Mouse (Mus musculus) limb, embryonic 13.5 days (tissue): ENCODE measurements around the gene Slc8a2. TPM values are rescaled to one million over a fixed set of nuclear protein-coding genes. Genes with fewer than 3 reads are reported as not detected.

Source experiments
- ATAC-seq: fragments of 200-750 bp; cut with Nextera tagmentation; 2 replicates; pipeline ENCODE4 v1.8.0; 2017; ENCODE audit warnings: low read depth, moderate number of reproducible peaks, moderate TSS enrichment; ENCODE audit not compliant: low FRiP score
- H3K27ac ChIP-seq: fragments of 300-500 bp; sonication (generic); 2 replicates; pipeline ENCODE4 v1.5.1; 2015; ENCODE audit warnings: inconsistent platforms, mild to moderate bottlenecking, moderate library complexity
- H3K27me3 ChIP-seq: fragments of 300-500 bp; sonication (generic); 2 replicates; pipeline ENCODE4 v1.6.1; 2015; ENCODE audit warnings: mild to moderate bottlenecking, inconsistent platforms
- H3K36me3 ChIP-seq: fragments of 300-500 bp; sonication (generic); 2 replicates; pipeline ENCODE4 v1.6.1; 2015; ENCODE audit warnings: inconsistent platforms, mild to moderate bottlenecking, moderate library complexity
- H3K4me1 ChIP-seq: fragments of 300-500 bp; sonication (generic); 2 replicates; pipeline ENCODE4 v1.6.1; 2015; ENCODE audit warnings: inconsistent platforms
- H3K4me2 ChIP-seq: fragments of 300-500 bp; sonication (generic); replicated peaks from 2 replicates; pipeline ENCODE4 v1.6.1; 2015; ENCODE audit warnings: inconsistent platforms, mild to moderate bottlenecking, moderate library complexity
- H3K4me3 ChIP-seq: fragments of 300-500 bp; sonication (generic); 2 replicates; pipeline ENCODE4 v1.5.1; 2015; ENCODE audit warnings: moderate library complexity, mild to moderate bottlenecking, inconsistent platforms
- H3K9ac ChIP-seq: fragments of 300-500 bp; sonication (generic); 2 replicates; pipeline ENCODE4 v1.6.1; 2015; ENCODE audit warnings: mild to moderate bottlenecking, inconsistent platforms
- H3K9me3 ChIP-seq: fragments of 300-500 bp; sonication (generic); 2 replicates; pipeline ENCODE4 v1.6.1; 2016; ENCODE audit warnings: inconsistent platforms
- WGBS: fragments of 180-500 bp; shearing (Covaris S2); methylation state at CpG from one replicate; pipeline ENCODE4 v1.1.7; 2015; 5-methylcytosine and 5-hydroxymethylcytosine counted together
- polyA plus RNA-seq: library from polyadenylated mRNA; unstranded; fragments of >200 nt; fragmentation: Nextera tagmentation; extraction: Ambion mirVana; gene quantifications from 2 replicates; pipeline ENCODE4 v1.2.1, GENCODE M21; 2015

Slc8a2 gene
- polyA plus RNA-seq, 1 experiment from 2014 or later = 0.28 TPM

DNA sequence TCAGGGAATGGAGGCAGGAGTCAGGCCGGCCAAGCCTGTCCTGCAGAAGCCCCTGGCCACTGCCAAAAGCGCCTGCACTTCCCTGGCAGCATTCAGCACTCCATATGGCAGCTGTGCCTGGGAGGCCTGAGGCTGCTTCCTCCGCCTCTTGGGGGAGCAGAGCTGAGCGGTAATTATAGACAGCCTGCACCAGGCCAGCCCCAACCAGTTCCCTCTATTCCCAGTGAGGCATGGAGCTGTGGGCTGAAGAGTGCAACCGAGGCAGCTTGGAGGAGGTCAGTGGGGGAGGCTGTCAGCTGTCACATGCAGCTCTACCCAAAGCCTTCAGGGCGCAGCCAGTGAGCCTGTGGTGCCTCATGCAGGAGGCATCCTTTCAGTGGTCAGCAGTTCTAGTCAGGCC lies 25.9 kb upstream of the Slc8a2 start:
- Histone ChIP-seq H3K4me2 (no peak overlapping the region), H3K4me3 (no peak overlapping the region), H3K27ac (no peak overlapping the region), H3K36me3 (peaks cover 63% of the 10 kb centered on the region), H3K9me3 (no peaks in the 10 kb centered on the region), H3K27me3 (no peaks in the 10 kb centered on the region), H3K4me1 (peaks cover 22% of the 10 kb centered on the region), H3K9ac (0 out of 2 replicates have a peak overlapping the region, but pooled peaks have one; percentile 31)
- no peak for ATAC-seq
- 68% methylated on average over 6 of the region's 6 CpGs for WGBS

DNA sequence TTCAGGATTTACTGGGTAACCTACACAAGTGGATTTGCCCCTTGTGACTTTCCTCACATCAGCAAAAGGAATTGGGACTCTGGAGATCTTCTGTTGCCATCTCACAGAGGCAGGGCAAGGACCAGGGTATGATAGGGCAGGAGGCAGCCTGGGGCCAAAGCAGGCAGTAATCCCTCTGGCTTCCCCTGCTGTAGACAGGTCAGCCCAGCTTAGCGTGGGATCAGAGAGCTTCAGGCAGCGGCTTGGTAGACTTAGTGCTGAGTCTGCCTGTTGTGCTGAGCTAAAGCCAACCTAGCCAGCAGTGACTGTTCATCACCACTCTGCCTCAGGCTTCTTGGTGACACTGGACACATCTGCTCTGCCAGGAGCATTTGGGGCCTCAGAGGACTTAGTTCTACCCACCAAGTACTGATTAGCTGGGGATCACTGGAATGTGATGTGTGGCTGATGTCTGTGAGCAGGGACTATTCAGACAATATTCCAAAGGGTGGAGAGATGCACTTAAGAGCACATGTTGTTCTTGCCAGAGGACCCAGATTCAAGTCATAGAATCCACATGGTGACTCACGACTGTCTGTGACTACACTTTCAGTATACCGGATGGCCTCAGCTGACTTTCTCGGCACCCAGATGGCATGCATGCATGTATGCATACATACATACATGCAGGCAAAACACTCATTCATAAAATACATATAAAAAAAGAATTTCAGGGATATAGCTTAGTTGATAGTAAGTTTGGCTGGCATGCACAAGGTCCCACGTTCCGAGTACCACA lies 24.8 kb upstream of the Slc8a2 start:
- H3K36me3 ChIP-seq = peaks cover 74% of the 10 kb centered on the region
- H3K27ac ChIP-seq = no peak overlapping the region
- H3K4me2 ChIP-seq = no peak overlapping the region
- no peak overlapping the region for H3K9ac ChIP-seq
- H3K27me3 ChIP-seq = no peaks in the 10 kb centered on the region
- WGBS = 95% methylated on average over 7 of the region's 7 CpGs
- no peaks in the 10 kb centered on the region for H3K9me3 ChIP-seq
- peaks cover 13% of the 10 kb centered on the region for H3K4me1 ChIP-seq
- ATAC-seq = no peak
- no peak overlapping the region for H3K4me3 ChIP-seq

DNA sequence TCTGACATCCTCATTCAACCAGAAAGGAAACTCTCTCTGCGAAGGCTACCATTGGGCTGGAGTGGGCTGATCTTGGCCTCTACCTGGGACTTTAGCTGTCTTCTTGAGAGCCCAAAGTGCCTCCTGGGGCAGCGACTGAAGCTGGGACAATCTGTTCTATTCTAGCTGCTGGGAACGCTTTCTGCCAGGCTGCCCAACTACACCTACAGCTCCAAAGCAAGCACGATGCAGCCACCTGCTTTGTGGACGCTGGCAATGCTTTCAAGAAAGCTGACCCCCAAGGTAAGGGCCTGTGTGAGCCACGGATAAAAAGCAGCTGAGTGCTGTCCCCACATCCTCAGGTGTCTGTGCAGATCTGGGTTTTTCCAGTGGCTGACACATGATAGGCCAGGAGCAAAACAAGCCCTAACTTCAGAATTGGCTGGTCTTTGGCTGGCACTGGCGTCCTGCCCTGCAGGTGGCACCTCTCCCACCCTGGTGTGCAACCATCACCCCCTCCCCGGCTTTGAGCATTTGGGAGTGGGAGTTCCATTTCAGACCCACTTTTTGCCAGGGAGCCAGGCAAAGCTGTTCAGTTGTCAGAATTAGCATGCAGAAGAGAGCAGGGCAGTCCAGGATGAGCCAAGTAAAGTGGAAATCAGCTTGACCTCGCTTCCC lies 20.6 kb upstream of the Slc8a2 start:
- H3K36me3 ChIP-seq = peaks cover 85% of the 10 kb centered on the region
- no peak overlapping the region for H3K9ac ChIP-seq
- no peak overlapping the region for H3K4me3 ChIP-seq
- no peak overlapping the region for H3K4me2 ChIP-seq
- ATAC-seq = no peak
- no peaks in the 10 kb centered on the region for H3K4me1 ChIP-seq
- H3K27ac ChIP-seq = no peak overlapping the region
- H3K27me3 ChIP-seq = no peaks in the 10 kb centered on the region
- no peaks in the 10 kb centered on the region for H3K9me3 ChIP-seq
- 88% methylated on average over 9 of the region's 9 CpGs for WGBS

DNA sequence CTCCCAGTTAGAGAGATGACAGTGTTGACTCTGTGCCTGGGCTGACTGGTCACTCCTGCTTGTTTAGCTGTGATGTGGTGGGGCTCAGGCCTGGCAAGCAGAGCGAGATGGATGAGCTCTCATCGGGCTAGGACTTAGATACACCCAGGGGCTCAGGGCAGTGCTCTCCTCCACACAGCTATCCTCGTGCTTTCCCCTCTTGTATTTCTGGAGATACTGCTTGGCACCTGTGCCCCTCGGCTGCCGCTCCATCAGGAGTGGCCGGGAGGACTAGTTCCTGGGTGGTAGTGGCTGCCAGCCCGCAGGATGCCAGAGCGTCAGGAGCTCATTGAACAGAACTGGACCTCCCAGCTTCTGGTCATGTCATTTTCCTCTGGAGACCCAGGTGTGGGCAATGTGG lies 19.5 kb upstream of the Slc8a2 start:
- H3K9me3 ChIP-seq = no peaks in the 10 kb centered on the region
- 92% methylated on average over 8 of the region's 8 CpGs for WGBS
- H3K4me1 ChIP-seq = no peaks in the 10 kb centered on the region
- H3K27me3 ChIP-seq = no peaks in the 10 kb centered on the region
- peaks cover 87% of the 10 kb centered on the region for H3K36me3 ChIP-seq
- H3K4me3 ChIP-seq = no peak overlapping the region
- no peak for ATAC-seq
- H3K4me2 ChIP-seq = no peak overlapping the region
- no peak overlapping the region for H3K27ac ChIP-seq
- no peak overlapping the region for H3K9ac ChIP-seq

DNA sequence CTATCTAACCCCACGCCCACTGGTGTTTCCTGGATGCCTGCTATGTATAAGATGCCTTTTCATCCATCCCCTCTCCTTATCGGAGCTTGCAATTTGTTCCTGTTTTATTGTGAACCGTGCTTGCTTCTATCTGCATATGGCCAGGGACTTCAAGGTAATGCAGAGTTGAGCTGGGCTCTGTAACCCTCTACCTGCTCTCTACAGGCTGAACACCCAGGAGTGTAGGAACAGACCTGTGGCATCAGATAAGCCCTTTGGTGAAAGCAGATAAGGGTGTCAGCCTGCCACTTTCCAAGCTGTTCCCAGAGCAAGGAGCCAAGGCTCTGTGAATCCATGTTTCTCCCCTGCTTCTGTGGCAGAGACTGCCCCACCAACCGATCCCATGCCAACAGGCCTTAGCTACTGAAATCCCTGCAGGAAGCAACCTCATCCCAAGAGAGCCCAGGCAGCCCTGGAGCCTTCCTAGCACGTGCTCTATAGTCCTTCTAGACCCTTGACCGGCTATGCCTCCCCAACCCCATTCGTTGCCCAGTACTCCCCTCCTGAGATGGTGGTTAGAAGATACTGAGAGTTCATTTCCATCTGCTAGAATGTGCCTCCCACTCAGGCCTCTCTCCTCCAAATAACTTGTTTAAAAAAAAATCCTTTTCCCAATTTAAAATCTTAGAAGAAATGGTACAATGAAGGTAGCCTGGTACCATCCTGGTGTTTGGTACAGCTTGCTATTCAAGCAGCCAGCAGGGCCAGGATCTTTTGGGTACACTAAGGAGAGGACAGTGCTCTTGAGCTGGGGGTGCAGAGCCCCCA lies 18.1 kb upstream of the Slc8a2 start:
- H3K27me3 ChIP-seq = no peaks in the 10 kb centered on the region
- H3K9me3 ChIP-seq = no peaks in the 10 kb centered on the region
- no peak overlapping the region for H3K4me2 ChIP-seq
- WGBS = 94% methylated on average over 7 of the region's 7 CpGs
- no peaks in the 10 kb centered on the region for H3K4me1 ChIP-seq
- no peak overlapping the region for H3K9ac ChIP-seq
- H3K27ac ChIP-seq = no peak overlapping the region
- ATAC-seq = no peak
- no peak overlapping the region for H3K4me3 ChIP-seq
- H3K36me3 ChIP-seq = peaks cover 93% of the 10 kb centered on the region

DNA sequence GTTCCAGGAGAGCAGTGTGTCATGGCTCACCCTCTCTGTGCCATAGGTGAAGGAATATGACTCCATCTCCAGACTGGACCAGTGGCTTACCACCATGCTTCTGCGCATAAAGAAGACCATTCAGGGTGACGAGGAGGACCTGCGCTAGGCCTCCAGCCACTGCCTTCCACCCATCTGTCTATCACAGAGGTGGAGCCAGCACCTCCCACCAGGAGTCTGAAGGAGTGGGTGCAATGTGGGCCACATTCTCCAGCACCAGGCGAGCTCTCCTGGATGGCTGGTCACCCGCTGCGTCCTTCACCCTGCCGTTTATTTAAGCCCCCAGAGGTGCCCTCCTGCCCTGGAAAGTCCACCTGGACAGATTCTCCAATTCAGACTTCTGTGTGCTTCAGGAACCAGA lies 13.2 kb upstream of the Slc8a2 start:
- ATAC-seq = no peak
- no peaks in the 10 kb centered on the region for H3K27me3 ChIP-seq
- 92% methylated on average over 7 of the region's 7 CpGs for WGBS

DNA sequence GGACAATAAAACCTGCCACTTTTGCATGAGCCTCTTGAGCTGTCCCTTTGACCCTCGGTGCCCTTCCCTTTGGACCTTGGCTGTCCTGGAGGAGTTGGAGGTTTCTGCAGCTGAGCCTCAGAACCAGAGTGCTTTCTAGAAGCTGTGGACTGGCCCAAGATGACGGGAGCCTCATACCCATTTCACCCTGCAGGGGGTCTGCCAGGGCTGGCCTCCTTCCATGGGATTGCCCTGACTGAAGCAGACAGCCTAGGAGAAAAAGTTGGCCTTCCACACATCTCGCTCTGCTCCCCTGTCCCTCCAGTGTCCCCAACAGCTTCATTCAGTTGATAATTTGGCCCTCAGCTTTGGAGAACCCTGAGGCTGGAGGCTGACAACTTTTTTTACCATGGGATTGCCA lies 12.5 kb upstream of the Slc8a2 start:
- 88% methylated on average over 3 of the region's 3 CpGs for WGBS
- H3K4me3 ChIP-seq = no peak overlapping the region
- H3K9me3 ChIP-seq = no peaks in the 10 kb centered on the region
- H3K27ac ChIP-seq = no peak overlapping the region
- no peaks in the 10 kb centered on the region for H3K27me3 ChIP-seq
- H3K4me1 ChIP-seq = peaks cover 10% of the 10 kb centered on the region
- no peak for ATAC-seq
- H3K9ac ChIP-seq = no peak overlapping the region
- peaks cover 60% of the 10 kb centered on the region for H3K36me3 ChIP-seq
- H3K4me2 ChIP-seq = no peak overlapping the region

More for the DNA sequence above, 13.2 kb upstream of the Slc8a2 start:
- H3K36me3 ChIP-seq = peaks cover 66% of the 10 kb centered on the region
- H3K27ac ChIP-seq = no peak overlapping the region
- H3K4me3 ChIP-seq = no peak overlapping the region
- H3K9me3 ChIP-seq = no peaks in the 10 kb centered on the region
- H3K4me2 ChIP-seq = no peak overlapping the region
- peaks cover 10% of the 10 kb centered on the region for H3K4me1 ChIP-seq
- no peak overlapping the region for H3K9ac ChIP-seq

DNA sequence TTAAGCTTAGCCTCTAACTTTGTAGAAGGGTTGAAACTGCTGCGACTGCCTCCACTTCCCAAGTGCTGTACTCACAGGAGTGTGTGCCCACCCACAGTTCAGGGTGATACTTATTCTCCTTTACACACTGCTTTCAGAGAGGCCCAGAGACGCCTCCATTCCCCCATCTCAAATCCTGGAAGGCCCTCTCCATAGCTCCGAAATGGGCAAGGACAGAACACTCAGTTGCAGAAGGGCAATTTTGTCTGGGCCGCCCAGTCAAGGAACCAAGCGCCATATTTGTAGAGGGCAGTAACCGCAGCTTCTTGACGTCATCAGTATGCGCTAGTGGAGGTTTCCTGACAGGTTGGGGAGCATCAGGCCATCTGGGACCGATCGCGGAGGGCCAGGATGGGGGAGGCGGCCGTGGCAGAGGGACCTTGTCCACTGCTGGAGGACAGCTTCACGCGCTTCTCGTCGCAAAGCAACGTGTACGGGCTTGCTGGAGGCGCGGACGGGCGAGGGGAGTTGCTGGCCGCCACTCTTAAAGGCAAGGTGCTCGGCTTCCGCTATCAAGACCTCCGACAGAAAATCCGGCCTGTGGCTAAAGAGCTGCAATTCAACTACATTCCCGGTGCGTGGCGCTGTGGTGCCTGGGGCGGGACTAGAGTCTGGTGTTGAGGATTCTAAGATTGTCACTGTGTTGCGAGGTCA lies 9.9 kb upstream of the Slc8a2 start, which contains the start of gene Kptn:
TSS of gene Kptn (plus strand) at position 327 of the 693 bp plus-strand sequence.
- Histone ChIP-seq H3K27me3 (no peaks in the 10 kb centered on the region), H3K9ac (peak within 1 kb of the TSS; percentile 77), H3K36me3 (peaks cover 47% of the 10 kb centered on the region), H3K9me3 (no peaks in the 10 kb centered on the region), H3K27ac (peak within 1 kb of the TSS; percentile 84; the same call in 1 of the 2 replicates), H3K4me1 (peaks cover 10% of the 10 kb centered on the region), H3K4me3 (peak within 1 kb of the TSS; percentile 74), H3K4me2 (peak within 1 kb of the TSS; percentile 68)
- ATAC-seq = peak; percentile 88
- WGBS = under 1% methylated on average over 33 of the region's 33 CpGs

DNA sequence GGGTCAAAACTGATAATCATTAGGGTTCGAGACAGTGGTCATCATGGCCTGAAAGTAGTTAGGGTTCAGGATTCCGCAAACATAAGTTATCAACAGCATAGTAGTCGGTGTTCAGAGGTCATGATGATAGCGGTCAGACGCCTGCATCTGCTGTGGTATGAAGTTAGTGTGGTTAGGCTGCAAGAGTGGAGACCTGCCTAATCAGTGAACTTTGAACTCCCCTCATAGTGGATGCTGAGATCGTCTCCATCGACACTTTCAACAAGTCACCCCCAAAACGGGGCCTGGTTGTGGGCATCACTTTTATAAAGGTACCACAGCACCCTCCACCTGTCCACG lies 9.4 kb upstream of the Slc8a2 start:
- Histone ChIP-seq H3K36me3 (peaks cover 46% of the 10 kb centered on the region), H3K9ac (peak overlapping the region; percentile 77), H3K27me3 (no peaks in the 10 kb centered on the region), H3K9me3 (no peaks in the 10 kb centered on the region), H3K4me2 (peak overlapping the region; percentile 68), H3K4me1 (peaks cover 10% of the 10 kb centered on the region), H3K27ac (no peak overlapping the region), H3K4me3 (peak overlapping the region; percentile 74)
- ATAC-seq = peak; percentile 13; the same call in 1 of the 2 replicates
- 45% methylated on average over 9 of the region's 9 CpGs for WGBS

DNA sequence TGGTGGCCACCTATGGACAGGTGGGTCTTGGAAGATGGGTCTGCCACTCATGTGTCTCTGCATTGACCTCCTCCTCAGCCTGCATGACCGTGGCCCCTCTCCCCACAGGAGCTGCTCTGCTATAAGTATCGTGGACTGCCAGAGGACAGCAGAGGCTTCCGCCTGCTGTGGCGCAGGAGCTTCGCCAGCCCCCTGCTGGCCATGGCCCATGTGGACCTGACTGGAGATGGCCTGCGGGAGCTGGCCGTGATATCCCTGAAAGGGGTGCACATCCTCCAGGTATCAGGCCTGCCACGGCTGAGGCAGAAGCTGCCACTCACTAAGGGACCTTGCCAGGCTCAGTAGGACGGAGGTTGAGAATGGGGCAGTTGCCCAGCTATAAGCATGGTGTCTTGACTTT lies 3.8 kb upstream of the Slc8a2 start:
- Histone ChIP-seq H3K27ac (no peak overlapping the region), H3K9ac (no peak overlapping the region), H3K27me3 (peaks cover 4% of the 10 kb centered on the region), H3K9me3 (no peaks in the 10 kb centered on the region), H3K4me1 (peaks cover 16% of the 10 kb centered on the region), H3K4me3 (no peak overlapping the region), H3K36me3 (peaks cover 34% of the 10 kb centered on the region), H3K4me2 (no peak overlapping the region)
- no peak for ATAC-seq
- 81% methylated on average over 9 of the region's 9 CpGs for WGBS

DNA sequence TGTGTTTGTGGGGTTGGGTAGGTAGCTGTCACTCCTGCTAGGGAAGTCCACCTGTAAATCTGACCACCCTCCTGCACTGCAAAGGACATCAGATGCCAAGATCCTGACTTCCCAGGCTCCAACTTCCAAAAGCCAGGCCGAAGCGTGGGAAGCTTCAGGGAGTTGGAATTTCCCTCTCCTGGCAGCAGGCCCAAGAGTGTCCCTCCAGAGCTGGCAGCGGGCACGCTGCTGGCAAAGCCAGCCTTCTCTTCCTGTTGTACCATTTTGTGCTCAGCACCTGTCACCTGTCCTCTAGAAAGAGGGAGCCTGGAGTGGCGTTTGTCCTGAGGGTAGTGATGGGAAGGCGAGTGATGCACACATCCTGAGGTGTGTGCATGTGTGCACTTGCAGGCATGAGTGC lies 1.3 kb upstream of the Slc8a2 start:
- no peak overlapping the region for H3K4me3 ChIP-seq
- no peak for ATAC-seq
- no peak overlapping the region for H3K27ac ChIP-seq
- peaks cover 20% of the 10 kb centered on the region for H3K27me3 ChIP-seq
- no peak overlapping the region for H3K9ac ChIP-seq
- H3K36me3 ChIP-seq = peaks cover 34% of the 10 kb centered on the region
- H3K4me1 ChIP-seq = peaks cover 30% of the 10 kb centered on the region
- H3K4me2 ChIP-seq = no peak overlapping the region
- WGBS = 92% methylated on average over 6 of the region's 6 CpGs
- no peaks in the 10 kb centered on the region for H3K9me3 ChIP-seq
